In genomic region chr8:93907987-93908441, GRCm38 (mm10) we compare ENCODE assay signal across 9 mouse cellular contexts.
DNase-seq lines count a peak whose midpoint lies in the region; ATAC-seq lines count a peak whose summit lies in the region.
"Had no signal": no experiment of that assay in that cellular context is flagged by ENCODE, and none has a peak within 500 bp of the region (broad histone marks: within the 10 kb centered on the region; RNA-seq: fewer than 3 reads in every experiment).

No protein-coding gene starts in this region.

- H3K27me3 ChIP-seq in heart, embryonic 10.5 days (ENCODE audit: insufficient read depth, poor library complexity, severe bottlenecking), result no peaks in the 10 kb centered on the region
- H3K27me3 ChIP-seq in hindbrain, embryonic 11.5 days (ENCODE audit: control insufficient read depth, insufficient read depth, low read length), result no peaks in the 10 kb centered on the region
- H3K27me3 ChIP-seq in stomach, embryonic 16.5 days (ENCODE audit: control insufficient read depth, insufficient read depth, low read length), result no peaks in the 10 kb centered on the region

- WGBS in heart, embryonic 10.5 days, result 25% methylated on average over 5 of the region's 5 CpGs
- WGBS in hindbrain, embryonic 11.5 days, result 49% methylated on average over 5 of the region's 5 CpGs
- WGBS in stomach, embryonic 16.5 days, result 37% methylated on average over 5 of the region's 5 CpGs

- no peaks in the 10 kb centered on the region for H3K36me3 ChIP-seq in heart, embryonic 10.5 days
- H3K36me3 ChIP-seq in hindbrain, embryonic 11.5 days (ENCODE audit: control insufficient read depth, insufficient read depth, low read length), result no peaks in the 10 kb centered on the region
- H3K36me3 ChIP-seq in stomach, embryonic 16.5 days (ENCODE audit: control insufficient read depth, insufficient read depth, low read length), result no peaks in the 10 kb centered on the region

- intact Hi-C loops in heart, postnatal 14 days (cut with DNase I), result no loop called here

- H3K9me3 ChIP-seq in heart, embryonic 10.5 days, result no peaks in the 10 kb centered on the region
- H3K9me3 ChIP-seq in hindbrain, embryonic 11.5 days (ENCODE audit: control insufficient read depth, low read length), result no peaks in the 10 kb centered on the region
- no peaks in the 10 kb centered on the region for H3K9me3 ChIP-seq in stomach, embryonic 16.5 days (replicated peaks; ENCODE audit: control insufficient read depth, low read length)

- peaks cover 71% of the 10 kb centered on the region for H3K4me1 ChIP-seq in heart, embryonic 10.5 days
- H3K4me1 ChIP-seq in hindbrain, embryonic 11.5 days (replicated peaks; ENCODE audit: control insufficient read depth, insufficient read depth, low read length), result peaks cover 3% of the 10 kb centered on the region; the same call in 1 of the 2 replicates
- peaks cover 17% of the 10 kb centered on the region for H3K4me1 ChIP-seq in stomach, embryonic 16.5 days (ENCODE audit: control insufficient read depth, insufficient read depth, low read length)

- H3K9ac ChIP-seq in hindbrain, embryonic 11.5 days (ENCODE audit: low read depth, low read length), result no peak overlapping the region
- no peak overlapping the region for H3K9ac ChIP-seq in stomach, embryonic 16.5 days (ENCODE audit: low read length)

- H3K27ac ChIP-seq in heart, embryonic 10.5 days, result peak overlapping the region; percentile 89
- 0 out of 2 replicates have a peak overlapping the region, but pooled peaks have one; percentile 7 for H3K27ac ChIP-seq in hindbrain, embryonic 11.5 days (ENCODE audit: low read depth, low read length)
- peak overlapping the region; percentile 29 for H3K27ac ChIP-seq in stomach, embryonic 16.5 days (ENCODE audit: low read length)

- H3K4me2 ChIP-seq in hindbrain, embryonic 11.5 days (replicated peaks; ENCODE audit: low read depth, low read length), result no peak overlapping the region
- no peak overlapping the region for H3K4me2 ChIP-seq in stomach, embryonic 16.5 days (ENCODE audit: low read depth, low read length)

- DNase-seq in heart, embryonic 10.5 days (ENCODE audit: low spot score), result no peak
- DNase-seq in heart, postnatal 14 days, result no peak
- peak; percentile 55 for DNase-seq in right cerebral cortex, postnatal 14 days
- DNase-seq in right cerebral cortex, postnatal 25 days, result no peak
- no peak for DNase-seq in hindbrain, embryonic 11.5 days (ENCODE audit: low spot score)
- DNase-seq in kidney, postnatal 36 days, result no peak
- no peak for DNase-seq in spleen, postnatal 14 days (ENCODE audit: low spot score in 2 of 2)
- DNase-seq: adrenal gland, postnatal 10 days had no signal

- peak; percentile 23; the same call in 1 of the 2 replicates for ATAC-seq in hindbrain, embryonic 11.5 days (ENCODE audit: low FRiP score)
- no peak for ATAC-seq in stomach, embryonic 16.5 days (ENCODE audit: insufficient read depth, low FRiP score)

- 0 out of 2 replicates have a peak overlapping the region, but pooled peaks have one; percentile 12 for H3K4me3 ChIP-seq in heart, embryonic 10.5 days
- H3K4me3 ChIP-seq in hindbrain, embryonic 11.5 days (ENCODE audit: low read depth, low read length), result no peak overlapping the region
- no peak overlapping the region for H3K4me3 ChIP-seq in stomach, embryonic 16.5 days (replicated peaks; ENCODE audit: low read length)

Comparison
In these comparisons a context has a peak if more than half of its experiments do, and no peak if none do; other contexts are left out.
1. H3K27ac ChIP-seq: peak in every context shown above with its lines; median percentile 89 in heart, embryonic 10.5 days; 29 in stomach, embryonic 16.5 days; 7 in hindbrain, embryonic 11.5 days.